Mouse (Mus musculus) ES-E14 (cell line): Measurements from ENCODE around the gene Zfp467.

Source experiments
- CHD2 ChIP-seq: IDR thresholded peaks from 2 replicates; pipeline ENCODE4 v1.6.1; 2014; ENCODE audit warnings: mild to moderate bottlenecking, low read depth, low read length, inconsistent platforms
- HCFC1 ChIP-seq: IDR thresholded peaks from 2 replicates; pipeline ENCODE4 v1.6.1; 2012; ENCODE audit warnings: low read length, inconsistent platforms, borderline replicate concordance; ENCODE audit not compliant: insufficient read depth
- MAFK ChIP-seq: IDR thresholded peaks from 2 replicates; pipeline ENCODE4 v1.6.1; 2014; ENCODE audit warnings: mild to moderate bottlenecking, low read depth, low read length, inconsistent platforms; ENCODE audit not compliant: insufficient read depth
- ZC3H11A ChIP-seq: IDR thresholded peaks from 2 replicates; pipeline ENCODE4 v1.6.1; 2012; ENCODE audit warnings: low read depth, mild to moderate bottlenecking, inconsistent platforms, low read length, borderline replicate concordance
- ZNF384 ChIP-seq: IDR thresholded peaks from 2 replicates; pipeline ENCODE4 v1.6.1; 2012; ENCODE audit warnings: low read depth, low read length, inconsistent platforms

GRCm38 (mm10) chr6:48420647-48421046 is 25.0 kb downstream of the Zfp467 start:
- TF ChIP-seq CHD2 = no peak
- TF ChIP-seq HCFC1 = no peak
- no peak for TF ChIP-seq ZNF384
- TF ChIP-seq MAFK = no peak
- TF ChIP-seq ZC3H11A = no peak
